Mouse (Mus musculus): ENCODE results near the gene Dmrta2.

The Dmrta2 gene

GRCm38 (mm10) chr4:109979461-109980320 is 1.8 kb downstream of the Dmrta2 start:
- DNase-seq (ENCODE audit: low read depth, low spot score), result no peak

- DNase-seq (ENCODE audit: low read depth, low spot score), result no peak
These were observed 2.6 kb downstream of the Dmrta2 start for GRCm38 (mm10) chr4:109980321-109981082.

GRCm38 (mm10) chr4:109981083-109981870 is 3.4 kb downstream of the Dmrta2 start:
- no peak for DNase-seq (ENCODE audit: low read depth, low spot score)

- DNase-seq (ENCODE audit: low read depth, low spot score), result no peak
These were observed 4.2 kb downstream of the Dmrta2 start for GRCm38 (mm10) chr4:109981871-109982680.

- DNase-seq (ENCODE audit: low read depth, low spot score), result no peak
These were observed 4.9 kb downstream of the Dmrta2 start for GRCm38 (mm10) chr4:109982681-109983265.

GRCm38 (mm10) chr4:109983281-109984001 is 5.6 kb downstream of the Dmrta2 start:
- no peak for DNase-seq (ENCODE audit: low read depth, low spot score)

GRCm38 (mm10) chr4:109984011-109984411 is 6.2 kb downstream of the Dmrta2 start:
- DNase-seq (ENCODE audit: low read depth, low spot score), result no peak

- DNase-seq (ENCODE audit: low read depth, low spot score), result no peak
These were observed 6.9 kb downstream of the Dmrta2 start for GRCm38 (mm10) chr4:109984496-109985423.

- DNase-seq (ENCODE audit: low read depth, low spot score), result no peak
These were observed 7.7 kb downstream of the Dmrta2 start for GRCm38 (mm10) chr4:109985424-109986172.

GRCm38 (mm10) chr4:109986301-109986700 is 8.4 kb downstream of the Dmrta2 start:
- no peak for DNase-seq (ENCODE audit: low read depth, low spot score)

- DNase-seq (ENCODE audit: low read depth, low spot score), result no peak
These were observed 9.0 kb downstream of the Dmrta2 start for GRCm38 (mm10) chr4:109986748-109987355.

- no peak for DNase-seq (ENCODE audit: low read depth, low spot score)
These were observed 9.9 kb downstream of the Dmrta2 start for GRCm38 (mm10) chr4:109987560-109988362.

GRCm38 (mm10) chr4:109988411-109988810 is 10.6 kb downstream of the Dmrta2 start:
- DNase-seq (ENCODE audit: low read depth, low spot score), result no peak

GRCm38 (mm10) chr4:109989213-109989612 is 11.4 kb downstream of the Dmrta2 start:
- peak; percentile 9 for DNase-seq (ENCODE audit: low read depth, low spot score)

GRCm38 (mm10) chr4:110006044-110006443 is 28.2 kb downstream of the Dmrta2 start:
- no peak for DNase-seq (ENCODE audit: low read depth, low spot score)

- no peak for DNase-seq (ENCODE audit: low read depth, low spot score)
These were observed 41.3 kb downstream of the Dmrta2 start for GRCm38 (mm10) chr4:110019145-110019544.

- DNase-seq (ENCODE audit: low read depth, low spot score), result peak; percentile 83
These were observed 42.4 kb downstream of the Dmrta2 start for GRCm38 (mm10) chr4:110020255-110020654.

Measured in 3T3-L1 (cell line).